Mouse (Mus musculus) bone marrow, adult 2 months (tissue): ENCODE data around the gene Gm973.

Source experiments
- CTCF ChIP-seq: fragments of 200-500 bp; IDR thresholded peaks from 2 replicates; pipeline ENCODE4 v1.5.1; 2011; ENCODE audit warnings: low read length, control low read depth; ENCODE audit not compliant: control insufficient read depth, insufficient read depth
- POLR2A ChIP-seq: fragments of 200-500 bp; IDR thresholded peaks from 2 replicates; pipeline ENCODE4 v1.6.1; 2011; ENCODE audit warnings: low read depth, mild to moderate bottlenecking, control low read depth, low read length, borderline replicate concordance; ENCODE audit not compliant: control insufficient read depth

GRCm38 (mm10) chr1:59523378-59523958 lies 7.4 kb downstream of the Gm973 start:
- no peak for TF ChIP-seq CTCF
- TF ChIP-seq POLR2A: no peak
